Mouse (Mus musculus) C2C12 (cell line): Measurements from ENCODE around the gene Slc22a20.

Experiments used
- CEBPB ChIP-seq: IDR thresholded peaks from one replicate; pipeline ENCODE4 v1.6.1; 2011; ENCODE audit warnings: low read depth, mild to moderate bottlenecking, control low read depth, moderate library complexity
- CTCF ChIP-seq: IDR thresholded peaks from one replicate; pipeline ENCODE4 v1.5.1; 2011; ENCODE audit not compliant: control insufficient read depth, insufficient read depth, insufficient read length
- FOSL1 ChIP-seq: IDR thresholded peaks from one replicate; pipeline ENCODE4 v1.8.0; 2011; ENCODE audit warnings: mild to moderate bottlenecking, low read length; ENCODE audit not compliant: poor library complexity, insufficient read depth, severe bottlenecking
- MAX ChIP-seq: IDR thresholded peaks from one replicate; pipeline ENCODE4 v1.6.1; 2011; ENCODE audit warnings: mild to moderate bottlenecking, control low read depth
- MYOD1 ChIP-seq: IDR thresholded peaks from one replicate; pipeline ENCODE4 v1.6.1; 2011; ENCODE audit warnings: low read depth; ENCODE audit not compliant: control insufficient read depth, insufficient read length
- MYOG ChIP-seq: IDR thresholded peaks from one replicate; pipeline ENCODE4 v1.6.1; 2011; ENCODE audit not compliant: control insufficient read depth, insufficient read length; ENCODE audit errors: extremely low read depth
- USF1 ChIP-seq: IDR thresholded peaks from one replicate; pipeline ENCODE4 v1.6.1; 2011; ENCODE audit warnings: low read depth, mild to moderate bottlenecking, control low read depth, moderate library complexity

- TF ChIP-seq CTCF (no peak), MAX (no peak), USF1 (no peak), CEBPB (no peak), FOSL1 (no peak), MYOD1 (peak; percentile 61), MYOG (no peak)
These were observed 29.8 kb upstream of the Slc22a20 start, which contains the start of gene Capn1 for GRCm38 (mm10) chr19:6015511-6016315.
